Mouse (Mus musculus): ENCODE measurements around the gene Tfeb.

Gene Tfeb

GRCm38 (mm10) chr17:47753130-47753775 lies 16.4 kb downstream of the Tfeb start:
- no peak for DNase-seq (ENCODE audit: low spot score in 2 of 2)

GRCm38 (mm10) chr17:47754246-47754645 lies 17.4 kb downstream of the Tfeb start:
- peak in 1 of 2 experiments; percentile 56 for DNase-seq (ENCODE audit: low spot score in 2 of 2)

GRCm38 (mm10) chr17:47756366-47756765 lies 19.5 kb downstream of the Tfeb start:
- DNase-seq (ENCODE audit: low spot score in 2 of 2), result no peak

GRCm38 (mm10) chr17:47757056-47757610 lies 20.3 kb downstream of the Tfeb start:
- DNase-seq (ENCODE audit: low spot score in 2 of 2), result no peak

- peak in 1 of 2 experiments; percentile 31 for DNase-seq (ENCODE audit: low spot score in 2 of 2)
Observed at GRCm38 (mm10) chr17:47759702-47760410, 23.0 kb downstream of the Tfeb start.

- DNase-seq (ENCODE audit: low spot score in 2 of 2), result no peak
Observed at GRCm38 (mm10) chr17:47762028-47762427, 25.2 kb downstream of the Tfeb start.

- peak in 1 of 2 experiments; percentile 45 for DNase-seq (ENCODE audit: low spot score in 2 of 2)
Observed at GRCm38 (mm10) chr17:47762518-47763340, 25.9 kb downstream of the Tfeb start.

- no peak for DNase-seq (ENCODE audit: low spot score in 2 of 2)
Observed at GRCm38 (mm10) chr17:47765986-47766385, 29.2 kb downstream of the Tfeb start.

- no peak for DNase-seq (ENCODE audit: low spot score in 2 of 2)
Observed at GRCm38 (mm10) chr17:47766407-47767043, 29.7 kb downstream of the Tfeb start.

GRCm38 (mm10) chr17:47767081-47767455 lies 30.2 kb downstream of the Tfeb start:
- DNase-seq (ENCODE audit: low spot score in 2 of 2), result no peak

GRCm38 (mm10) chr17:47767456-47768141 lies 30.8 kb downstream of the Tfeb start:
- no peak for DNase-seq (ENCODE audit: low spot score in 2 of 2)

GRCm38 (mm10) chr17:47768707-47769276 lies 32.0 kb downstream of the Tfeb start:
- DNase-seq (ENCODE audit: low spot score in 2 of 2), result no peak

GRCm38 (mm10) chr17:47769389-47770299 lies 32.8 kb downstream of the Tfeb start:
- DNase-seq (ENCODE audit: low spot score in 2 of 2), result no peak

GRCm38 (mm10) chr17:47773604-47774003 lies 36.8 kb downstream of the Tfeb start:
- no peak for DNase-seq (ENCODE audit: low spot score in 2 of 2)

GRCm38 (mm10) chr17:47777141-47777540 lies 40.3 kb downstream of the Tfeb start:
- DNase-seq (ENCODE audit: low spot score in 2 of 2), result no peak

GRCm38 (mm10) chr17:47780470-47780869 lies 43.6 kb downstream of the Tfeb start:
- DNase-seq (ENCODE audit: low spot score in 2 of 2), result no peak

GRCm38 (mm10) chr17:47782486-47782885 lies 45.7 kb downstream of the Tfeb start:
- DNase-seq (ENCODE audit: low spot score in 2 of 2), result no peak

- DNase-seq (ENCODE audit: low spot score in 2 of 2), result no peak
Observed at GRCm38 (mm10) chr17:47783445-47784223, 46.8 kb downstream of the Tfeb start.

- no peak for DNase-seq (ENCODE audit: low spot score in 2 of 2)
Observed at GRCm38 (mm10) chr17:47784411-47784810, 47.6 kb downstream of the Tfeb start.
